Mouse (Mus musculus) liver, embryonic 13.5 days (tissue): ENCODE results near the gene Tmem41b. TPM values are rescaled to one million over a fixed set of nuclear protein-coding genes. Genes with fewer than 3 reads are reported as not detected.
"Not testable (repeated sequence)": the region's sequence is repeated elsewhere in the genome, so short reads cannot be mapped to it uniquely, and the experiment has no call there.

Experiments used
- ATAC-seq: fragments of 200-750 bp; cut with Nextera tagmentation; 2 replicates; pipeline ENCODE4 v1.8.0; 2017; ENCODE audit warnings: low read depth, mild to moderate bottlenecking, moderate number of reproducible peaks, moderate library complexity
- DNase-seq: peaks from one replicate; pipeline ENCODE4 v3.0.0; 2022
- H3K27ac ChIP-seq: fragments of 300-500 bp; sonication (generic); 2 replicates; pipeline ENCODE4 v1.5.1; 2015; ENCODE audit warnings: moderate library complexity, mild to moderate bottlenecking, inconsistent platforms
- H3K27me3 ChIP-seq: fragments of 300-500 bp; sonication (generic); 2 replicates; pipeline ENCODE4 v1.6.1; 2015; ENCODE audit warnings: mild to moderate bottlenecking, inconsistent platforms
- H3K36me3 ChIP-seq: fragments of 300-500 bp; sonication (generic); 2 replicates; pipeline ENCODE4 v1.6.1; 2015; ENCODE audit warnings: mild to moderate bottlenecking, inconsistent platforms
- H3K4me1 ChIP-seq: fragments of 300-500 bp; sonication (generic); replicated peaks from 2 replicates; pipeline ENCODE4 v1.6.1; 2015; ENCODE audit warnings: inconsistent platforms
- H3K4me2 ChIP-seq: fragments of 300-500 bp; sonication (generic); 2 replicates; pipeline ENCODE4 v1.6.1; 2015; ENCODE audit warnings: inconsistent platforms, mild to moderate bottlenecking, moderate library complexity
- H3K4me3 ChIP-seq: fragments of 300-500 bp; sonication (generic); replicated peaks from 2 replicates; pipeline ENCODE4 v1.5.1; 2015; ENCODE audit warnings: mild to moderate bottlenecking, inconsistent platforms
- H3K9ac ChIP-seq: fragments of 300-500 bp; sonication (generic); 2 replicates; pipeline ENCODE4 v1.6.1; 2015; ENCODE audit warnings: mild to moderate bottlenecking, inconsistent platforms
- H3K9me3 ChIP-seq: fragments of 300-500 bp; sonication (generic); replicated peaks from 2 replicates; pipeline ENCODE4 v1.6.1; 2016; ENCODE audit warnings: inconsistent platforms
- WGBS: fragments of 180-500 bp; shearing (Covaris S2); methylation state at CpG from one replicate; pipeline ENCODE4 v1.1.7; 2015; ENCODE audit not compliant: insufficient replicate concordance; 5-methylcytosine and 5-hydroxymethylcytosine counted together
- polyA plus RNA-seq: library from polyadenylated mRNA; unstranded; fragments of >200 nt; fragmentation: Nextera tagmentation; extraction: Ambion mirVana; gene quantifications from 2 replicates; pipeline ENCODE4 v1.2.1, GENCODE M21; 2015

The Tmem41b gene
- polyA plus RNA-seq, 1 experiment from 2014 or later = 35.4 TPM

- H3K9me3 ChIP-seq = no peaks in the 10 kb centered on the region
- ATAC-seq (no peak), DNase-seq (no peak)
- peaks cover 16% of the 10 kb centered on the region for H3K27me3 ChIP-seq
- no peak overlapping the region for H3K4me3 ChIP-seq
- H3K9ac ChIP-seq = no peak overlapping the region
- H3K36me3 ChIP-seq = no peaks in the 10 kb centered on the region
- 46% methylated on average over 5 of the region's 5 CpGs for WGBS
- H3K4me1 ChIP-seq = peaks cover 14% of the 10 kb centered on the region
- H3K4me2 ChIP-seq = no peak overlapping the region
- no peak overlapping the region for H3K27ac ChIP-seq
These were observed 19.9 kb upstream of the Tmem41b start for GRCm38 (mm10) chr7:110006471-110007195.

GRCm38 (mm10) chr7:110005976-110006375 is 19.2 kb upstream of the Tmem41b start:
- no peak overlapping the region for H3K9ac ChIP-seq
- no peak for DNase-seq
- H3K27me3 ChIP-seq = peaks cover 18% of the 10 kb centered on the region
- ATAC-seq = no peak
- no peaks in the 10 kb centered on the region for H3K36me3 ChIP-seq
- no peak overlapping the region for H3K27ac ChIP-seq
- H3K4me1 ChIP-seq = peaks cover 14% of the 10 kb centered on the region
- no peak overlapping the region for H3K4me3 ChIP-seq
- H3K4me2 ChIP-seq = no peak overlapping the region
- H3K9me3 ChIP-seq = no peaks in the 10 kb centered on the region

- H3K27me3 ChIP-seq = peaks cover 24% of the 10 kb centered on the region
- peak overlapping the region; percentile 16 for H3K4me3 ChIP-seq
- H3K4me2 ChIP-seq = peak overlapping the region; percentile 36
- H3K9ac ChIP-seq = no peak overlapping the region
- DNase-seq (no peak), ATAC-seq (peak; percentile 39; the same call in 1 of the 2 replicates)
- H3K9me3 ChIP-seq = no peaks in the 10 kb centered on the region
- peaks cover 4% of the 10 kb centered on the region; the same call in 1 of the 2 replicates for H3K4me1 ChIP-seq
- no peaks in the 10 kb centered on the region for H3K36me3 ChIP-seq
- no peak overlapping the region for H3K27ac ChIP-seq
- 17% methylated on average over 20 of the region's 20 CpGs for WGBS
These were observed 16.2 kb upstream of the Tmem41b start for GRCm38 (mm10) chr7:110002968-110003367.

GRCm38 (mm10) chr7:110002092-110002491 is 15.4 kb upstream of the Tmem41b start:
- peaks cover 4% of the 10 kb centered on the region; the same call in 1 of the 2 replicates for H3K4me1 ChIP-seq
- ATAC-seq (no peak), DNase-seq (no peak)
- no peak overlapping the region for H3K4me3 ChIP-seq
- H3K9me3 ChIP-seq = no peaks in the 10 kb centered on the region
- peaks cover 24% of the 10 kb centered on the region for H3K27me3 ChIP-seq
- H3K4me2 ChIP-seq = no peak overlapping the region
- H3K9ac ChIP-seq = no peak overlapping the region
- H3K27ac ChIP-seq = no peak overlapping the region
- H3K36me3 ChIP-seq = no peaks in the 10 kb centered on the region

- Histone ChIP-seq H3K27ac (no peak overlapping the region), H3K4me1 (peaks cover 9% of the 10 kb centered on the region; the same call in 1 of the 2 replicates), H3K27me3 (peaks cover 20% of the 10 kb centered on the region), H3K4me3 (no peak overlapping the region), H3K9ac (no peak overlapping the region), H3K9me3 (no peaks in the 10 kb centered on the region), H3K4me2 (no peak overlapping the region), H3K36me3 (no peaks in the 10 kb centered on the region)
- WGBS = 76% methylated on average over 4 of the region's 4 CpGs
- ATAC-seq = no peak
- no peak for DNase-seq
These were observed 11.7 kb upstream of the Tmem41b start for GRCm38 (mm10) chr7:109998388-109998787.

- Histone ChIP-seq H3K36me3 (no peaks in the 10 kb centered on the region), H3K9me3 (no peaks in the 10 kb centered on the region), H3K4me2 (no peak overlapping the region), H3K27ac (no peak overlapping the region), H3K4me3 (no peak overlapping the region), H3K9ac (no peak overlapping the region), H3K27me3 (no peaks in the 10 kb centered on the region; the same call in none of the 2 replicates), H3K4me1 (0 out of 2 replicates have a peak, but pooled peaks cover 7% of the 10 kb centered on the region)
- ATAC-seq (0 out of 2 replicates have a peak, but pooled peaks have one; percentile 12), DNase-seq (no peak)
- WGBS = 45% methylated on average over 2 of the region's 2 CpGs
These were observed 6.6 kb upstream of the Tmem41b start for GRCm38 (mm10) chr7:109993157-109993959.

- 83% methylated on average over 1 of the region's 1 CpGs for WGBS
These were observed 4.6 kb upstream of the Tmem41b start for GRCm38 (mm10) chr7:109991286-109991685.

GRCm38 (mm10) chr7:109986133-109986669 is 528 bp downstream of the Tmem41b start:
- Histone ChIP-seq H3K4me1 (peaks cover 28% of the 10 kb centered on the region), H3K27ac (peak overlapping the region; percentile 86), H3K4me3 (peak overlapping the region; percentile 76), H3K36me3 (peaks cover 13% of the 10 kb centered on the region), H3K9ac (peak overlapping the region; percentile 85), H3K9me3 (no peaks in the 10 kb centered on the region), H3K4me2 (peak overlapping the region; percentile 90), H3K27me3 (no peaks in the 10 kb centered on the region; the same call in 1 of the 2 replicates)
- under 1% methylated on average over 43 of the region's 43 CpGs for WGBS
- ATAC-seq = peak; percentile 98
- DNase-seq = peak; percentile 100

More at GRCm38 (mm10) chr7:109991286-109991685, 4.6 kb upstream of the Tmem41b start:
- Histone ChIP-seq H3K27me3 (no peaks in the 10 kb centered on the region; the same call in none of the 2 replicates), H3K4me2 (no peak overlapping the region), H3K36me3 (no peaks in the 10 kb centered on the region), H3K27ac (no peak overlapping the region), H3K4me3 (no peak overlapping the region), H3K9ac (no peak overlapping the region), H3K9me3 (no peaks in the 10 kb centered on the region), H3K4me1 (peaks cover 11% of the 10 kb centered on the region)
- DNase-seq (no peak), ATAC-seq (no peak)

- Histone ChIP-seq H3K27ac (peak overlapping the region; percentile 83), H3K4me1 (peaks cover 28% of the 10 kb centered on the region), H3K9ac (peak overlapping the region; percentile 85), H3K4me3 (peak overlapping the region; percentile 76), H3K27me3 (no peaks in the 10 kb centered on the region), H3K36me3 (peaks cover 13% of the 10 kb centered on the region), H3K9me3 (no peaks in the 10 kb centered on the region), H3K4me2 (peak overlapping the region; percentile 90)
- ATAC-seq (peak; percentile 32), DNase-seq (no peak)
- under 1% methylated on average over 27 of the region's 27 CpGs for WGBS
These were observed 1.0 kb downstream of the Tmem41b start for GRCm38 (mm10) chr7:109985661-109986132.

- H3K4me3 ChIP-seq = peak overlapping the region; percentile 76
- 75% methylated on average over 5 of the region's 5 CpGs for WGBS
These were observed 2.1 kb downstream of the Tmem41b start for GRCm38 (mm10) chr7:109984608-109985007.

GRCm38 (mm10) chr7:109977131-109977530 is 9.6 kb downstream of the Tmem41b start:
- H3K27me3 ChIP-seq, H3K9me3 ChIP-seq, H3K4me1 ChIP-seq, DNase-seq, H3K4me2 ChIP-seq, ATAC-seq, H3K4me3 ChIP-seq, H3K9ac ChIP-seq, H3K27ac ChIP-seq: not testable (repeated sequence)
- 70% methylated on average over 5 of the region's 5 CpGs for WGBS
- peaks cover 64% of the 10 kb centered on the region for H3K36me3 ChIP-seq

More at GRCm38 (mm10) chr7:109984608-109985007, 2.1 kb downstream of the Tmem41b start:
- H3K4me1 ChIP-seq = peaks cover 28% of the 10 kb centered on the region
- not testable (repeated sequence) for H3K27me3 ChIP-seq, DNase-seq, ATAC-seq, H3K27ac ChIP-seq, H3K9me3 ChIP-seq
- peaks cover 22% of the 10 kb centered on the region for H3K36me3 ChIP-seq
- peak overlapping the region; percentile 90 for H3K4me2 ChIP-seq
- H3K9ac ChIP-seq = peak overlapping the region; percentile 85; the same call in 1 of the 2 replicates
